Mouse (Mus musculus): Measurements from ENCODE around the gene Naa60. TPM values are rescaled to one million over a fixed set of nuclear protein-coding genes. Genes with fewer than 3 reads are reported as not detected.

Gene Naa60
- polyA plus RNA-seq, 1 experiment: 27.1 TPM

GRCm38 (mm10) chr16:3871815-3872214 is 360 bp upstream of the Naa60 start:
- TF ChIP-seq MAX (IDR thresholded peaks at IDR 0.05) (no peak), MYOG (IDR thresholded peaks at IDR 0.05; ENCODE audit: control insufficient read depth, extremely low read depth, insufficient read length) (no peak), MYOD1 (IDR thresholded peaks at IDR 0.05; ENCODE audit: control insufficient read depth, insufficient read length, low read depth) (no peak), USF1 (IDR thresholded peaks at IDR 0.05; ENCODE audit: low read depth) (no peak), FOSL1 (IDR thresholded peaks at IDR 0.05; ENCODE audit: insufficient read depth, low read length, poor library complexity, severe bottlenecking) (no peak), CTCF (IDR thresholded peaks at IDR 0.05; ENCODE audit: control insufficient read depth, insufficient read depth, insufficient read length) (no peak), CEBPB (IDR thresholded peaks at IDR 0.05; ENCODE audit: low read depth) (no peak)
- Histone ChIP-seq H3ac (ENCODE audit: control insufficient read depth, insufficient read length, low read depth) (peak overlapping the region; percentile 48), H3K79me2 (ENCODE audit: control insufficient read depth, insufficient read depth) (no peaks in the 10 kb centered on the region)

GRCm38 (mm10) chr16:3876346-3876745 is 4.2 kb downstream of the Naa60 start:
- TF ChIP-seq FOSL1 (IDR thresholded peaks at IDR 0.05; ENCODE audit: insufficient read depth, low read length, poor library complexity, severe bottlenecking): no peak
- H3K79me3 ChIP-seq (ENCODE audit: low read depth): no peaks in the 10 kb centered on the region
- H3K79me2 ChIP-seq (ENCODE audit: control insufficient read depth, insufficient read depth): peaks cover 12% of the 10 kb centered on the region
- H3K27me3 ChIP-seq (ENCODE audit: control insufficient read depth, insufficient read depth, insufficient read length): no peaks in the 10 kb centered on the region
- no peak overlapping the region for H3K4me3 ChIP-seq (ENCODE audit: insufficient read depth, poor library complexity, severe bottlenecking)
- H3ac ChIP-seq (ENCODE audit: control insufficient read depth, insufficient read length, low read depth): no peak overlapping the region
- H3K36me3 ChIP-seq (ENCODE audit: control insufficient read depth, insufficient read depth): peaks cover 21% of the 10 kb centered on the region

More at GRCm38 (mm10) chr16:3871815-3872214, 360 bp upstream of the Naa60 start:
- H3K79me3 ChIP-seq (ENCODE audit: low read depth): no peaks in the 10 kb centered on the region
- H3K27me3 ChIP-seq (ENCODE audit: control insufficient read depth, insufficient read depth, insufficient read length): no peaks in the 10 kb centered on the region
- H3K36me3 ChIP-seq (ENCODE audit: control insufficient read depth, insufficient read depth): peaks cover 13% of the 10 kb centered on the region
- no peak overlapping the region for H3K4me3 ChIP-seq (ENCODE audit: insufficient read depth, poor library complexity, severe bottlenecking)

GRCm38 (mm10) chr16:3884201-3885064 is 12.3 kb downstream of the Naa60 start, which contains the start of the genes Zfp597 and Gm20695:
Zfp597 (minus strand) TSS chr16:3884561.
Gm20695 (plus strand) TSS chr16:3884648.
- Histone ChIP-seq H3K79me2 (ENCODE audit: control insufficient read depth, insufficient read depth) (peaks cover 89% of the 10 kb centered on the region), H3K27me3 (ENCODE audit: control insufficient read depth, insufficient read depth, insufficient read length) (no peaks in the 10 kb centered on the region), H3ac (ENCODE audit: control insufficient read depth, insufficient read length, low read depth) (peak within 1 kb of the TSS; percentile 88), H3K4me3 (ENCODE audit: insufficient read depth, poor library complexity, severe bottlenecking) (peak within 1 kb of the TSS; percentile 89), H3K36me3 (ENCODE audit: control insufficient read depth, insufficient read depth) (peaks cover 3% of the 10 kb centered on the region), H3K79me3 (ENCODE audit: low read depth) (peaks cover 40% of the 10 kb centered on the region)
- TF ChIP-seq CEBPB (IDR thresholded peaks at IDR 0.05; ENCODE audit: low read depth): peak; percentile 45
- TF ChIP-seq MYOG (IDR thresholded peaks at IDR 0.05; ENCODE audit: control insufficient read depth, extremely low read depth, insufficient read length): no peak
- peak; percentile 11 for TF ChIP-seq MYOD1 (IDR thresholded peaks at IDR 0.05; ENCODE audit: control insufficient read depth, insufficient read length, low read depth)

- Histone ChIP-seq H3K79me2 (ENCODE audit: control insufficient read depth, insufficient read depth) (peaks cover 94% of the 10 kb centered on the region), H3K36me3 (ENCODE audit: control insufficient read depth, insufficient read depth) (peaks cover 3% of the 10 kb centered on the region), H3K27me3 (ENCODE audit: control insufficient read depth, insufficient read depth, insufficient read length) (no peaks in the 10 kb centered on the region), H3K79me3 (ENCODE audit: low read depth) (peaks cover 40% of the 10 kb centered on the region), H3K4me3 (ENCODE audit: insufficient read depth, poor library complexity, severe bottlenecking) (peak overlapping the region; percentile 89), H3ac (ENCODE audit: control insufficient read depth, insufficient read length, low read depth) (peak overlapping the region; percentile 88)
- TF ChIP-seq MYOD1 (IDR thresholded peaks at IDR 0.05; ENCODE audit: control insufficient read depth, insufficient read length, low read depth) (no peak), MAX (IDR thresholded peaks at IDR 0.05) (peak; percentile 7)
Measured at GRCm38 (mm10) chr16:3885065-3885670, 13.0 kb downstream of the Naa60 start.

- H3ac ChIP-seq (ENCODE audit: control insufficient read depth, insufficient read length, low read depth): no peak overlapping the region
- no peaks in the 10 kb centered on the region for H3K27me3 ChIP-seq (ENCODE audit: control insufficient read depth, insufficient read depth, insufficient read length)
- no peak for TF ChIP-seq CTCF (IDR thresholded peaks at IDR 0.05; ENCODE audit: control insufficient read depth, insufficient read depth, insufficient read length)
- TF ChIP-seq MYOD1 (IDR thresholded peaks at IDR 0.05; ENCODE audit: control insufficient read depth, insufficient read length, low read depth): no peak
- TF ChIP-seq CEBPB (IDR thresholded peaks at IDR 0.05; ENCODE audit: low read depth): no peak
- no peak for TF ChIP-seq FOSL1 (IDR thresholded peaks at IDR 0.05; ENCODE audit: insufficient read depth, low read length, poor library complexity, severe bottlenecking)
- no peak for TF ChIP-seq USF1 (IDR thresholded peaks at IDR 0.05; ENCODE audit: low read depth)
- no peak for TF ChIP-seq MAX (IDR thresholded peaks at IDR 0.05)
- no peak for TF ChIP-seq MYOG (IDR thresholded peaks at IDR 0.05; ENCODE audit: control insufficient read depth, extremely low read depth, insufficient read length)
- H3K79me3 ChIP-seq (ENCODE audit: low read depth): peaks cover 26% of the 10 kb centered on the region
- H3K36me3 ChIP-seq (ENCODE audit: control insufficient read depth, insufficient read depth): peaks cover 23% of the 10 kb centered on the region
- no peak overlapping the region for H3K4me3 ChIP-seq (ENCODE audit: insufficient read depth, poor library complexity, severe bottlenecking)
- H3K79me2 ChIP-seq (ENCODE audit: control insufficient read depth, insufficient read depth): peaks cover 58% of the 10 kb centered on the region
Measured at GRCm38 (mm10) chr16:3891621-3892295, 19.6 kb downstream of the Naa60 start.
